Mouse (Mus musculus): ENCODE results near the gene Gm3839.

GRCm38 (mm10) chr14:11377846-11378245 lies 21.3 kb upstream of the Gm3839 start:
- no peak for TF ChIP-seq POLR2A (IDR thresholded peaks at IDR 0.05; ENCODE audit: insufficient read depth, low read length)
- TF ChIP-seq CTCF (IDR thresholded peaks at IDR 0.05; ENCODE audit: low read depth, low read length) = no peak
